Mouse (Mus musculus) c-Kit-positive CD71-negative TER-119-negative erythroid progenitor cells, embryonic 14.5 days (primary cell): ENCODE data around the gene Pde7b.

Experiments used
- DNase-seq: peaks from one replicate; pipeline ENCODE4 v3.0.0-alpha.2; 2013; ENCODE audit warnings: low read depth

Gene Pde7b

DNA sequence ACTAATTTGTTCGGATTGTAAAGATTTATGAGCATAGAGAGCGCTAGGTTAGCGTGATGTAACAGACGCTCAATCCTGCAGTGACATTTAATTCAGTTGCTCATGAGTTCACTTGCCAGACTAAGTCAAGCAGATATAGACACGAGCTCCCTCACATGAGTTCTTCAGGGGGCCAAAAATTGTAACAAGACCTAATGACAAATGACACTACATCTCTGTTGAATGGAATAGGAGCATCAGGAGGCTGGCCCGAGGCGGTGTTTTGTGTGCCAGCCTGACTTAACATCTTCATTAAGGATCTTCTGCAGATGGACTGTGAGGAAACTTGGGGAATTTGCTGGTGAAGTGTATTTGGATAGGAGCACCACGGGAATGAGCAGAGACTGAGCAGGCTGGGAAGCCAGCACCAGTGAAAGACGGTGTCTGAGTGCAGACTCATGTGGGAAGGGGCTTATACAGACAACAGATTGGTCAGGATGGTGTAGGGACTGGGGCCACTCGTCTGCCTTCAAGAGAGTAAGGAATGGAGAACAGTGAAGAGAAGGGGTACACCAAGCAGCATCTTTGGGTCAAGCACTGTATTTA lies 303.5 kb downstream of the Pde7b start:
- no peak for DNase-seq

- DNase-seq: no peak
These were observed 304.6 kb downstream of the Pde7b start for GRCm38 (mm10) chr10:20420296-20420695.

DNA sequence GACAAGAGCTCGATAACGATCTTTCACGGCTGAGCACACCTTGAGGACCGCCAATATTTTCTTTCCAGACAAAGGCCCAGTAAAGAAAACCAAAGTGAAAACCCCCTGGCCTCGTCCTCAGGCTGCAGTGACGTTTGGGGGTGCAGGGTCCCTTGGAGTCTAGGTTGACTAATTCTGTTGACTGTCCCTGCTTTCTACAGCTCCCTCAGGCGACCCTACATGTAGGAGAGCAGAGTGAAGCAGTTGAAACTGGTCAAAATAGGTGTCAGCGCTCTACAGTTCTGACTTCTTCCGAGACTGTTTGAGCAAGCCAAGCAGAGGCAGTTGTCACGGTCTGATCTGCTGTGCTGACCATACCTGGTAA lies 306.0 kb downstream of the Pde7b start:
- no peak for DNase-seq

DNA sequence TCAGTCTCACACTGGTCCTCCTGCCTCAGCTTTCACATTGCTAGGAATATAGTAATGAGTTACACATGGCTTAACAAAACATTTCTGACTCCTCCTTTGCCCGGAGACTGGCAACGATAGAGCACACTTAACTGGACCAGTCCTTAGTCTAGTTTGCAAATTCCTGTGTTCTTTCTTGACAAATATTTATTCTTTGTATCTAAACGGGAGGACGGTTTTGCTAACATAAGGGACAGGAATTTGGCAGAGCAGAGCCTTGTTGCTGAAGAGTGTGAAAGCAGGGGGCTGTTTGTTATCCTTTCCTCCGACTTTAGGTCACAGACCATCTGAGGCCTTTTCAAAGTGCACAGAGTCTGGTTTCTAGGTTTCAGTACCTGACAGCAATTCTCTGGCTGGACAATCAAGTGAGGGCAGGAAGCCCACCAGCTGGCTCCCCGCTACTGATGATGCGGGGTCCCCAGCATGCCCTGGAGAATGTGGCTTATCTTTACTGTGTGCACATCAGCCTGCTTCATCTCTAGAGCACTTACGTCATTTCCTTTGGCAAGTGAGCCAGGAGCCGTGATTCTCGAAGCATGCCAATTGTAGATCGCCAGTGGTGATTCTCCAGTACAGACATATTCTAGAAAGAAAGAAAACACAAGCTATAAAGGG lies 306.5 kb downstream of the Pde7b start:
- DNase-seq: no peak

DNA sequence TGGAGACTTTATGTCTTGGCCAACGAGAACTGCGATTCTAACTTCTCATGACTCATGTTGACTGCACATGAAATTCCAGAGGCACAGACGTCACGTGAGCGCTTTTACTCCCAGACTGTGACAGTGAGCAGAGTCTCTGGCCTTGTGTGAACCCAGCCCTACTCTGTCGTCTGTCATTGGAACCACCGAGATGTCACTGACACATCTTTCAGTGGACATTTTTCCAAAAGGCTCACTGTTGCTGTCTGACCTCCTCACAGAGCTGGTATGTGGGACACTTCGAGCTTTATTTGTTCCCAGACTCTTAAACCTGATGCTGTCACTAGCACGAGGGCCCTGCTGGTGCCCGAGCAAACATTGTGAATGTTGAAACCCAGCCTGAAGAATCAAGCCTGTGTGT lies 315.7 kb downstream of the Pde7b start:
- DNase-seq: no peak

DNA sequence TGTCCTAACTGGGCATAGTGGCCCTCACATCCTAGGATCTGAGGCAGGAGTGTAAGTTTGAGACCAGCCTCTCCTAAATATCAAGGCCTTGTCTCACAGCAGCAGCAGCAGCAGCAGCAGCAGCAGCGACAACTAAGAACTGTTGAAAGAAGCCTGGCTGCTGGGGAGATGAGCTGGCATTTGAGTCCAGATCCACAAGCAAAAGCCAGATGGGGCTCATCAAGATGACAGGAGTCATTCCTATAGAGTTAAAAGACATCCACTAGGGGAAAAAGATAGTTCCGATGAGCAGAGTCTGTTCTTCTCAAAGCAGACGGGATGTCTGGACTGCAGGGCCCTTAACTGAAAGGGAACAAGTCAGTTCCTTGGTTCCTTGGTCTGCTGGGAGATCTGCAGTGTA lies 316.5 kb downstream of the Pde7b start:
- DNase-seq: no peak

- no peak for DNase-seq
These were observed 319.4 kb downstream of the Pde7b start for GRCm38 (mm10) chr10:20405471-20405870.

- DNase-seq: no peak
These were observed 321.9 kb downstream of the Pde7b start for GRCm38 (mm10) chr10:20402941-20403340.

DNA sequence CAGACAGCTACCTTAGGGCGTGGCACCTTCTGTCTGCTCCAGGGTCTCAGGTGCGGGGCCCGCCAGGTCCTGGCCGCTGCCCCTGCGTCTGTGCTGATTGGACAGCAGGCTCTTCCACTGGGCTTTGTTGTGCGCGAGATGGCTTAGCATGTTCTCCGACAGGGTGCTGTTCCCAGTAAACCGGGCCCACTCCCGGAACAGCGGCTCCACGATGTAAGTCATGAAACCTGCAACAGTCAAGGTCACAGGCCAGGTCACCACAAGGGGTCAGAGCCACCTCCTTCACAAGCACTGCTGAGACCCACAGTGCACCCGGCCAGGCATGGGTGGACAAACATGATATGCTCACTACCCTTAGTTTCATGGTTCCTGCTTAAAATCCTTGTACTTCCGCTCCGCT lies 324.5 kb downstream of the Pde7b start:
- no peak for DNase-seq

- DNase-seq: no peak
These were observed 326.1 kb downstream of the Pde7b start for GRCm38 (mm10) chr10:20398641-20399390.

DNA sequence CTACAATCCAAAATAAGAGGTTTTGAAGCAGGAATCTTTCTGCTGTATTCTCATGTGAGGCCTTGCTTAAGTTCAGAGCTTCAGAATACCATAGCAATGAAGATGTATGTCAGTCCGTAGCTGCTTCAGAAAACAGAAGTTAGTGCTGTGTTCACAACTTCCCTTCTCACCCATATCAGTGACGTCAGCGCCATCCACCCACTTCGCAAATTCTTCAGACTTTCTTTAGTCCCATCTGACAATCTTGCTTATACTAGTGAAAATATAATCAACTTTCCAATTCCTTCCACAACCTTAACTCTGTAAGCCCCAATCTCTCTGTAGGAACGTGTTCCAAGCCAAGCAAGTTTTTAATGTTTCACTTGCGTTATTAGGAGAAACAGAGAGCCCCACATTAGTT lies 326.7 kb downstream of the Pde7b start:
- DNase-seq: peak; percentile 22

DNA sequence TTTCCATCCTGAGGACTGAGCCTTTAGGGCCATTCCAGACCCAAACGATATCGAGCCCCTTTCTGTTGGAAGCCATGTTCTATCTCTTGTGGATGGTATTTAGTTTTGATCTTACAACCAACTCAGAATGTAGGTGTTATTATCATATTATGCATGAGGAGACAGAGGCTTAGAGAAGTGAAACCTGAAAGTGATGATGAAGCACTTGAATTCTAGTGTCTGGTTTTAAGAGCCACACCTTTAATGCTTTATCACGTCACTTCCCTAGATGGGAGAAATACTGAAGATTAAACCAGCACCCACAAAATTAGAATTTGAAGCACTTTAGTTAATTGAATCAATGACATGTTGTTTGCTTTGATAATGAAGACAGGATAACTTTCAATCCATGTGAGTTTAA lies 329.1 kb downstream of the Pde7b start:
- no peak for DNase-seq

GRCm38 (mm10) chr10:20394815-20395214 lies 330.1 kb downstream of the Pde7b start:
- DNase-seq: no peak

DNA sequence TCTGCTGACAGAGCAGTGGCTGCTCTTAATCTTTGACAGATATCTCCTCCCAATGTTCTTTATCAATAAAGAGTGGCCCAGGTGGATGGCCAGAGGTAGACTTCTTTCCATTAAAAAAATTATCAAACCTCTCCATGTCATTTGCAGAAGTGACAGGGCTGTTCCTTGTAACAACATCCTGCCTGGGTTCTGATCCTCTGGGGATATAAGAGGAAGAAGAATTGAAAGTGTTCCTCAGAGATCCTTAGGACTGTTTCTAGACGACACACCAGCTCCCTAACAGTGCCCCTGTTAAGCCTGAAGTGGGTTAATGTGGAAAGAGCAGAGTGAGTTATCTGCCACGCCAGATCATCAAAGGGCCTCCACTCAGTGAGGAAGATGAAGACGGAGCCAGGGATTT lies 334.3 kb downstream of the Pde7b start:
- DNase-seq: no peak

DNA sequence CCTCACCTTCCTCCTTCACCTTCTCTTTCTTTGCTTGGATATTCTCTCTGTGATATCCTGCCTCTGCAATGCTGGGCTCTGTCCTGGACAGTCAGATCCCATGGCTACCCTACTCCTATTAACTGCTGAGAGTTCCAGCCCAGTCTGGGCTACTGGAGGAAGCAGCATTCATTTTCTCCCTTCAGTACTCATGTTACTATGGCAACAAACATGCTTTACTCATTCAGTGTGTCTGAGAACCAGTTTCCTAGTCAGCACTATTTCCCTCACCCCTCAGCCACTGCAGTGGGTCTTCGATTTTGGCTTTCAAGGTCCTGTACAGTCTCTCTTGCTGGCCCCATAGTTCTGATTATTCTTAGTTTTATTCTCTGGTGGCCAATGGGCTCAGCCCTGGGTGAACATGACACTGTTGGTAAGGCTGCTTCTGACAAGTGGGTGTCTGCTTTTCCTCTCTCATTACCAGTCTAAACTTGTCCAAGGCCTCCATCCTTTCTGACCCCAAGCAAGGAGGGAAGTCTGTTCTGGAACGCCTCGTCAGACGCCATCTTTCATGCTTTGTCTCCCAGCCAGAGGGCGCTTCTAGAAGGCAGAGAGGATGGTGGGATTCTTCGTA lies 342.0 kb downstream of the Pde7b start:
- DNase-seq: no peak

GRCm38 (mm10) chr10:20381352-20381751 lies 343.5 kb downstream of the Pde7b start:
- no peak for DNase-seq

DNA sequence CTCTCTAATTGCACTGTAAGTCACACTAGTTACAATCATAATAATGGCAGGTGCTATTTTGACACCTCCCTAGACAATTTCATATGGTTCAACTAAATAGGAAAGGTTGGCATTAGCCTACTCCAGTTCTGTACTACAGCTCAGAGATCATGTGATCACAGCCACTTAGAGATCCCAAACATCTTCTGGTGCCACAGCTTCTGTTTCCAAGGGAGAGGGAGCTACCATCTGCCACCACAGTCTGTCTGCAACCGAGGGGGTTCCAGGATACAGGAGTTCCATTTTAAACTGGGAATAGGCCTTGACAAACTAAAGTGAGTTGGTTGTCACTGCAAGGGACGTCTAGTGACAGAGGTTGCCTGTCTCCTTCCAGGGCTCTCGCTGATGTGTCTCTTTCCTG lies 344.1 kb downstream of the Pde7b start:
- DNase-seq: no peak

GRCm38 (mm10) chr10:20379071-20379735 lies 345.7 kb downstream of the Pde7b start:
- no peak for DNase-seq

- no peak for DNase-seq
These were observed 347.3 kb downstream of the Pde7b start for GRCm38 (mm10) chr10:20377621-20378020.

- DNase-seq: no peak
These were observed 352.8 kb downstream of the Pde7b start for GRCm38 (mm10) chr10:20372046-20372445.

DNA sequence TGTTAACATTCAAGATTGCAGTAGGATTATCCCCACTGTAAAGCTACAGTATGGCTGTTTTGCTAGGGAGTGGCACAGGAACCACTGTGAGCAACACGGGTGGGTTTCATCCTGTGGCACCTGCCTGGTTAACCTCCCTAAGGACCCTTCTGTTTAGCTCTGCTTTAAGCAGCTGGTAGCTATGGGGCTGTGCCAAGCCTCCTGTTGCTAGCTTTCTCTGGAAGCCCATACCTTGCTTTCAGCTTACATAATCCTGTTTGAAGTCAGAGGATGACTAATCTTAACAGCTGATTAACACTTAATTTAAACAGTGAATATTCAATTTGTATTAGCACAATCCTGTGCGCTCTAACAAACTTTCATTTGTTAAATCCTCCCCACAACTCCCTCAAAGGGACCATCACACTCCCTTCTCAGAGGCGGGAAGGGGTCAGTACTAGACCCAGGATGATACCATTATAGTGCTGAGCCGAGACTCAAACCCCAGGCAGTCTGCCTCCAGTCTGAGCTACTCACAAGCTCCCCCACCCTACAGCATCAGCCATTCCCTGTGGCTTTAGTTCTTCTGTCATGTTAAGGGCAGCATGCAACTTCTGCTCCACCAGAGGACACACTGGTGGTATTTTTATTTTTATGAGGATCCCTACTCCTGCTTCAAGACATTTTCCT lies 362.3 kb downstream of the Pde7b start:
- DNase-seq: no peak
